Mouse (Mus musculus) ES-Bruce4 (cell line): ENCODE results near the gene Rhbdd1.

Source experiments
- CTCF ChIP-seq: IDR thresholded peaks from one replicate; pipeline ENCODE4 v1.8.1; 2011; ENCODE audit warnings: low read depth, low read length
- EP300 ChIP-seq: IDR thresholded peaks from 2 replicates; pipeline ENCODE4 v1.6.1; 2011; ENCODE audit warnings: low read depth, low read length; ENCODE audit not compliant: insufficient read depth

DNA sequence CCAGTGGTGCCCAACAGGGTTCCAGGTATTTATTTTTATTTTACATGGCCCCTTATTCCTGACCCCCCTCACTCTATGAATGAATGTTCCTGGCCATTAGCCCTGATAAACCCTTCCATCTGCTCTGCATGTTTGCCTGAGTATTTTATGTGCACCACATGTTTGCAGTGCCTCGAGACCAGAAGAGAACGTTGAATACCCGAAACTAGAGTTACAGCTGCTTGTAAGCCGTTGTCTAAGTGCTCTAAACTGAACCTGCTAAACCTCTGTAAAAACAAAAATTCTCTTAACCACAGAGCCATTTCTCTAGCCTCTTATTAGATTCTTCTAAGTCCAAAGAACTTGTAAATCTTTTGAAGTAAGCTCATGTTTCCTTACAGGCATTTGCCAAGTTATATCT lies 45.0 kb downstream of the Rhbdd1 start:
- TF ChIP-seq CTCF (no peak), EP300 (no peak)
